In genomic region chr12:95694991-95695833, GRCm38 (mm10) we compare ENCODE assay signal across 9 mouse cellular contexts. TPM values are rescaled to one million over a fixed set of nuclear protein-coding genes. Genes with fewer than 3 reads are reported as not detected.
DNase-seq lines count a peak whose midpoint lies in the region; ATAC-seq and TF ChIP-seq lines count a peak whose summit lies in the region.
"Had no signal": no experiment of that assay in that cellular context is flagged by ENCODE, and none has a peak within 500 bp of the region (broad histone marks: within the 10 kb centered on the region; RNA-seq: fewer than 3 reads in every experiment).

No protein-coding gene starts in this region.

- H3K4me3 ChIP-seq in thymus, adult 2 months (ENCODE audit: control insufficient read depth, insufficient read depth, low read length), result peak overlapping the region; percentile 2
- peak overlapping the region; percentile 95 for H3K4me3 ChIP-seq in forebrain, embryonic 15.5 days
- H3K4me3 ChIP-seq in liver, embryonic 14.5 days (ENCODE audit: insufficient read depth in 1 of 2, low read depth in 2 of 2, low read length in 2 of 2), result peak overlapping the region; percentile 51 to 58
- peak overlapping the region; percentile 72 for H3K4me3 ChIP-seq in neural tube, embryonic 13.5 days

- no peaks in the 10 kb centered on the region for H3K4me1 ChIP-seq in thymus, adult 2 months (replicated peaks; ENCODE audit: control insufficient read depth, insufficient read depth, low read length)
- peaks cover 48% of the 10 kb centered on the region for H3K4me1 ChIP-seq in forebrain, embryonic 15.5 days
- no peaks in the 10 kb centered on the region for H3K4me1 ChIP-seq in liver, embryonic 14.5 days (replicated peaks; ENCODE audit: control insufficient read depth in 2 of 2, insufficient read depth in 2 of 2, low read length in 1 of 2)
- H3K4me1 ChIP-seq in neural tube, embryonic 13.5 days (replicated peaks), result peaks cover 68% of the 10 kb centered on the region

- peak overlapping the region; percentile 90 for H3K9ac ChIP-seq in forebrain, embryonic 15.5 days (replicated peaks)
- no peak overlapping the region for H3K9ac ChIP-seq in liver, embryonic 14.5 days (replicated peaks)
- peak overlapping the region; percentile 93 for H3K9ac ChIP-seq in neural tube, embryonic 13.5 days

- intact Hi-C loops in heart, postnatal 10 days (cut with DNase I), result loop anchor here (5.0 to 10.0 kb wide), 2 partner anchors 1108 to 1270 kb away; no protein-coding TSS in a partner anchor

- TF ChIP-seq CTCF in thymus, adult 2 months (IDR thresholded peaks at IDR 0.05; ENCODE audit: borderline replicate concordance, control insufficient read depth, extremely low read depth, insufficient read depth, low read length, poor library complexity), result no peak
- TF ChIP-seq CTCF in liver, embryonic 14.5 days (IDR thresholded peaks at IDR 0.05; ENCODE audit: low read depth), result no peak

- no peaks in the 10 kb centered on the region; the same call in 1 of the 2 replicates for H3K27me3 ChIP-seq in thymus, adult 2 months (ENCODE audit: control insufficient read depth, insufficient read depth, low read length)
- no peaks in the 10 kb centered on the region for H3K27me3 ChIP-seq in forebrain, embryonic 15.5 days
- H3K27me3 ChIP-seq in liver, embryonic 14.5 days (ENCODE audit: control insufficient read depth, insufficient read depth, low read length), result peaks cover 59% of the 10 kb centered on the region
- peaks cover 26% of the 10 kb centered on the region for H3K27me3 ChIP-seq in neural tube, embryonic 13.5 days

- peak overlapping the region; percentile 71 for H3K4me2 ChIP-seq in forebrain, embryonic 15.5 days (replicated peaks)
- peak overlapping the region; percentile 53 for H3K4me2 ChIP-seq in liver, embryonic 14.5 days (ENCODE audit: low read depth)
- peak overlapping the region; percentile 75 for H3K4me2 ChIP-seq in neural tube, embryonic 13.5 days

- no peak for TF ChIP-seq EP300 in liver, embryonic 14.5 days (IDR thresholded peaks at IDR 0.05; ENCODE audit: low read depth)

- no peak for TF ChIP-seq POLR2A in thymus, adult 2 months (IDR thresholded peaks at IDR 0.05; ENCODE audit: control insufficient read depth, extremely low read depth, insufficient read depth, low read length, poor library complexity)

- no peaks in the 10 kb centered on the region for H3K9me3 ChIP-seq in forebrain, embryonic 15.5 days
- H3K9me3 ChIP-seq in liver, embryonic 14.5 days (ENCODE audit: control insufficient read depth, low read length), result no peaks in the 10 kb centered on the region
- no peaks in the 10 kb centered on the region for H3K9me3 ChIP-seq in neural tube, embryonic 13.5 days

- H3K36me3 ChIP-seq in thymus, adult 2 months (ENCODE audit: control insufficient read depth, insufficient read depth, low read length), result no peaks in the 10 kb centered on the region
- no peaks in the 10 kb centered on the region for H3K36me3 ChIP-seq in forebrain, embryonic 15.5 days
- no peaks in the 10 kb centered on the region for H3K36me3 ChIP-seq in liver, embryonic 14.5 days (replicated peaks; ENCODE audit: control insufficient read depth, insufficient read depth, low read depth)
- H3K36me3 ChIP-seq in neural tube, embryonic 13.5 days, result no peaks in the 10 kb centered on the region

- 2% methylated on average over 68 of the region's 68 CpGs for WGBS in thymus, adult 2 months
- WGBS in forebrain, embryonic 15.5 days, result under 1% methylated on average over 68 of the region's 68 CpGs
- under 1% methylated on average over 68 of the region's 68 CpGs for WGBS in liver, embryonic 14.5 days (ENCODE audit: insufficient replicate concordance)
- under 1% methylated on average over 63 of the region's 68 CpGs for WGBS in neural tube, embryonic 13.5 days

- peak; percentile 88 for ATAC-seq in forebrain, embryonic 15.5 days (replicated peaks)
- ATAC-seq in liver, embryonic 14.5 days (ENCODE audit: insufficient read depth), result peak; percentile 45
- ATAC-seq in neural tube, embryonic 13.5 days (ENCODE audit: low read depth), result peak; percentile 89

- DNase-seq in thymus, adult 2 months, result no peak
- DNase-seq in thymus, postnatal 25 days, result no peak
- peak; percentile 77 to 78 for DNase-seq in heart, postnatal 10 days
- peak; percentile 84 to 91 for DNase-seq in kidney, postnatal 4 days
- no peak for DNase-seq in liver, embryonic 14.5 days (ENCODE audit: low read depth in 3 of 3, low spot score in 3 of 3)
- peak; percentile 43 for DNase-seq in urinary bladder, adult 2 months (ENCODE audit: low spot score)

- H3K27ac ChIP-seq in thymus, adult 2 months (ENCODE audit: control insufficient read depth, insufficient read depth, low read length), result no peak overlapping the region
- peak overlapping the region; percentile 94 for H3K27ac ChIP-seq in forebrain, embryonic 15.5 days (replicated peaks)
- H3K27ac ChIP-seq in liver, embryonic 14.5 days, result no peak overlapping the region
- peak overlapping the region; percentile 94 for H3K27ac ChIP-seq in neural tube, embryonic 13.5 days (replicated peaks)

RNA-seq across cellular contexts. Expression of gene Flrt2, which starts 3.2 kb away (rescaled TPM):
- polyA plus RNA-seq in thymus, adult 2 months (2012; rRNA removed), result 1.1 TPM in 2 replicates
- 36.3 and 37.5 TPM in 2 replicates for polyA plus RNA-seq in forebrain, embryonic 15.5 days (2015; fragmentation: Nextera tagmentation; extraction: Ambion mirVana)
- 10 to 100 TPM; 11.8 to 18.0 TPM for total RNA-seq in heart, postnatal 10 days (2021)
- 0.28 and 0.44 TPM in 2 replicates for polyA plus RNA-seq in liver, embryonic 14.5 days (2012; rRNA removed)
- 0.63 and 0.80 TPM in 2 replicates for polyA plus RNA-seq in liver, embryonic 14.5 days (2014; fragmentation: Nextera tagmentation; extraction: Ambion mirVana)
- 24.0 and 29.0 TPM in 2 replicates for polyA plus RNA-seq in neural tube, embryonic 13.5 days (2015; fragmentation: Nextera tagmentation; extraction: Ambion mirVana)
- 9.5 and 11.7 TPM in 2 replicates for polyA plus RNA-seq in urinary bladder, adult 2 months (2012; rRNA removed)
- total RNA-seq: MEL had no signal

Comparison
In these comparisons a context has a peak if more than half of its experiments do, and no peak if none do; other contexts are left out.
1. DNase-seq: peak in heart, postnatal 10 days (2 of 2), kidney, postnatal 4 days (2 of 2) and urinary bladder, adult 2 months (single experiment); none in thymus, adult 2 months (single experiment), thymus, postnatal 25 days (single experiment) and liver, embryonic 14.5 days (0 of 3).
2. H3K27ac ChIP-seq: peak in forebrain, embryonic 15.5 days (single experiment) and neural tube, embryonic 13.5 days (single experiment); none in thymus, adult 2 months (single experiment) and liver, embryonic 14.5 days (single experiment).
3. H3K4me3 ChIP-seq: peak in every context shown above with its lines; median percentile 95 in forebrain, embryonic 15.5 days; 72 in neural tube, embryonic 13.5 days; 54 in liver, embryonic 14.5 days; 2 in thymus, adult 2 months.
4. Peak in every context shown above with its lines, with median percentiles within 50 percentile points of each other: ATAC-seq and H3K4me2 ChIP-seq.